Mouse (Mus musculus): ENCODE data around the gene Sdccag8. TPM values are rescaled to one million over a fixed set of nuclear protein-coding genes. Genes with fewer than 3 reads are reported as not detected.

Sdccag8 gene
- polyA plus RNA-seq, 1 experiment from 2014 or later = 12.1 TPM

GRCm38 (mm10) chr1:176949320-176949719 is 134.9 kb downstream of the Sdccag8 start:
- WGBS = 87% methylated on average over 6 of the region's 6 CpGs
- Histone ChIP-seq H3K27ac (replicated peaks in 1 of 2; ENCODE audit: control insufficient read depth in 1 of 2, insufficient read depth in 1 of 2, low read depth in 2 of 2, low read length in 2 of 2) (no peak overlapping the region), H3K9ac (ENCODE audit: low read length) (no peak overlapping the region), H3K36me3 (ENCODE audit: control insufficient read depth, insufficient read depth, low read length) (no peaks in the 10 kb centered on the region), H3K9me3 (ENCODE audit: control insufficient read depth, low read length) (no peaks in the 10 kb centered on the region), H3K27me3 (ENCODE audit: control insufficient read depth, insufficient read depth, low read length) (no peaks in the 10 kb centered on the region), H3K4me3 (ENCODE audit: control insufficient read depth in 1 of 2, insufficient read depth in 1 of 2, low read depth in 1 of 2, low read length in 2 of 2) (no peak overlapping the region), H3K4me2 (ENCODE audit: low read length) (no peak overlapping the region), H3K4me1 (ENCODE audit: control insufficient read depth in 2 of 2, insufficient read depth in 2 of 2, low read length in 2 of 2) (no peaks in the 10 kb centered on the region)
- no peak for ATAC-seq (ENCODE audit: insufficient number of reproducible peaks, insufficient read depth, low FRiP score, low read depth)

- WGBS = 83% methylated on average over 6 of the region's 6 CpGs
- Histone ChIP-seq H3K9ac (ENCODE audit: low read length) (no peak overlapping the region), H3K27me3 (ENCODE audit: control insufficient read depth, insufficient read depth, low read length) (no peaks in the 10 kb centered on the region), H3K4me1 (ENCODE audit: control insufficient read depth in 2 of 2, insufficient read depth in 2 of 2, low read length in 2 of 2) (no peaks in the 10 kb centered on the region), H3K4me3 (ENCODE audit: control insufficient read depth in 1 of 2, insufficient read depth in 1 of 2, low read depth in 1 of 2, low read length in 2 of 2) (no peak overlapping the region), H3K4me2 (ENCODE audit: low read length) (no peak overlapping the region), H3K36me3 (ENCODE audit: control insufficient read depth, insufficient read depth, low read length) (no peaks in the 10 kb centered on the region), H3K9me3 (ENCODE audit: control insufficient read depth, low read length) (no peaks in the 10 kb centered on the region), H3K27ac (replicated peaks in 1 of 2; ENCODE audit: control insufficient read depth in 1 of 2, insufficient read depth in 1 of 2, low read depth in 2 of 2, low read length in 2 of 2) (no peak overlapping the region)
- ATAC-seq (ENCODE audit: insufficient number of reproducible peaks, insufficient read depth, low FRiP score, low read depth) = no peak
Observed at GRCm38 (mm10) chr1:176950061-176950460, 135.6 kb downstream of the Sdccag8 start.

GRCm38 (mm10) chr1:176951836-176952235 is 137.4 kb downstream of the Sdccag8 start:
- Histone ChIP-seq H3K9ac (ENCODE audit: low read length) (no peak overlapping the region), H3K4me2 (ENCODE audit: low read length) (no peak overlapping the region), H3K36me3 (ENCODE audit: control insufficient read depth, insufficient read depth, low read length) (no peaks in the 10 kb centered on the region), H3K4me3 (ENCODE audit: control insufficient read depth in 1 of 2, insufficient read depth in 1 of 2, low read depth in 1 of 2, low read length in 2 of 2) (no peak overlapping the region), H3K4me1 (ENCODE audit: control insufficient read depth in 2 of 2, insufficient read depth in 2 of 2, low read length in 2 of 2) (no peaks in the 10 kb centered on the region), H3K27ac (replicated peaks in 1 of 2; ENCODE audit: control insufficient read depth in 1 of 2, insufficient read depth in 1 of 2, low read depth in 2 of 2, low read length in 2 of 2) (no peak overlapping the region), H3K27me3 (ENCODE audit: control insufficient read depth, insufficient read depth, low read length) (no peaks in the 10 kb centered on the region), H3K9me3 (ENCODE audit: control insufficient read depth, low read length) (no peaks in the 10 kb centered on the region)
- 62% methylated on average over 7 of the region's 7 CpGs for WGBS
- no peak for ATAC-seq (ENCODE audit: insufficient number of reproducible peaks, insufficient read depth, low FRiP score, low read depth)

- H3K9ac ChIP-seq (ENCODE audit: low read length) = no peak overlapping the region
- H3K4me1 ChIP-seq (ENCODE audit: control insufficient read depth in 2 of 2, insufficient read depth in 2 of 2, low read length in 2 of 2) = no peaks in the 10 kb centered on the region
- no peak overlapping the region for H3K27ac ChIP-seq (replicated peaks in 1 of 2; ENCODE audit: control insufficient read depth in 1 of 2, insufficient read depth in 1 of 2, low read depth in 2 of 2, low read length in 2 of 2)
- H3K9me3 ChIP-seq (ENCODE audit: control insufficient read depth, low read length) = no peaks in the 10 kb centered on the region
- ATAC-seq (ENCODE audit: insufficient number of reproducible peaks, insufficient read depth, low FRiP score, low read depth) = no peak
- H3K27me3 ChIP-seq (ENCODE audit: control insufficient read depth, insufficient read depth, low read length) = no peaks in the 10 kb centered on the region
- H3K36me3 ChIP-seq (ENCODE audit: control insufficient read depth, insufficient read depth, low read length) = no peaks in the 10 kb centered on the region
- 74% methylated on average over 2 of the region's 2 CpGs for WGBS
- no peak overlapping the region for H3K4me2 ChIP-seq (ENCODE audit: low read length)
- no peak overlapping the region for H3K4me3 ChIP-seq (ENCODE audit: control insufficient read depth in 1 of 2, insufficient read depth in 1 of 2, low read depth in 1 of 2, low read length in 2 of 2)
Observed at GRCm38 (mm10) chr1:176958311-176958710, 143.9 kb downstream of the Sdccag8 start.

- Histone ChIP-seq H3K36me3 (ENCODE audit: control insufficient read depth, insufficient read depth, low read length) (no peaks in the 10 kb centered on the region), H3K4me1 (ENCODE audit: control insufficient read depth in 2 of 2, insufficient read depth in 2 of 2, low read length in 2 of 2) (no peaks in the 10 kb centered on the region), H3K27ac (replicated peaks in 1 of 2; ENCODE audit: control insufficient read depth in 1 of 2, insufficient read depth in 1 of 2, low read depth in 2 of 2, low read length in 2 of 2) (no peak overlapping the region), H3K4me3 (ENCODE audit: control insufficient read depth in 1 of 2, insufficient read depth in 1 of 2, low read depth in 1 of 2, low read length in 2 of 2) (no peak overlapping the region), H3K9ac (ENCODE audit: low read length) (no peak overlapping the region), H3K4me2 (ENCODE audit: low read length) (no peak overlapping the region), H3K9me3 (ENCODE audit: control insufficient read depth, low read length) (no peaks in the 10 kb centered on the region), H3K27me3 (ENCODE audit: control insufficient read depth, insufficient read depth, low read length) (no peaks in the 10 kb centered on the region)
- WGBS = 94% methylated on average over 10 of the region's 10 CpGs
- ATAC-seq (ENCODE audit: insufficient number of reproducible peaks, insufficient read depth, low FRiP score, low read depth) = no peak
Observed at GRCm38 (mm10) chr1:176961716-176962115, 147.3 kb downstream of the Sdccag8 start.

- Histone ChIP-seq H3K36me3 (ENCODE audit: control insufficient read depth, insufficient read depth, low read length) (no peaks in the 10 kb centered on the region), H3K27ac (replicated peaks in 1 of 2; ENCODE audit: control insufficient read depth in 1 of 2, insufficient read depth in 1 of 2, low read depth in 2 of 2, low read length in 2 of 2) (no peak overlapping the region), H3K9me3 (ENCODE audit: control insufficient read depth, low read length) (no peaks in the 10 kb centered on the region), H3K4me2 (ENCODE audit: low read length) (no peak overlapping the region), H3K4me1 (ENCODE audit: control insufficient read depth in 2 of 2, insufficient read depth in 2 of 2, low read length in 2 of 2) (no peaks in the 10 kb centered on the region), H3K9ac (ENCODE audit: low read length) (no peak overlapping the region), H3K4me3 (ENCODE audit: control insufficient read depth in 1 of 2, insufficient read depth in 1 of 2, low read depth in 1 of 2, low read length in 2 of 2) (no peak overlapping the region), H3K27me3 (ENCODE audit: control insufficient read depth, insufficient read depth, low read length) (no peaks in the 10 kb centered on the region)
- ATAC-seq (ENCODE audit: insufficient number of reproducible peaks, insufficient read depth, low FRiP score, low read depth) = no peak
- WGBS = 88% methylated on average over 5 of the region's 5 CpGs
Observed at GRCm38 (mm10) chr1:176962894-176963293, 148.4 kb downstream of the Sdccag8 start.

- H3K9ac ChIP-seq (ENCODE audit: low read length) = no peak overlapping the region
- no peak for ATAC-seq (ENCODE audit: insufficient number of reproducible peaks, insufficient read depth, low FRiP score, low read depth)
- no peaks in the 10 kb centered on the region for H3K27me3 ChIP-seq (ENCODE audit: control insufficient read depth, insufficient read depth, low read length)
- WGBS = 77% methylated on average over 3 of the region's 3 CpGs
- H3K9me3 ChIP-seq (ENCODE audit: control insufficient read depth, low read length) = no peaks in the 10 kb centered on the region
- no peak overlapping the region for H3K4me3 ChIP-seq (ENCODE audit: control insufficient read depth in 1 of 2, insufficient read depth in 1 of 2, low read depth in 1 of 2, low read length in 2 of 2)
- no peak overlapping the region for H3K4me2 ChIP-seq (ENCODE audit: low read length)
- H3K36me3 ChIP-seq (ENCODE audit: control insufficient read depth, insufficient read depth, low read length) = no peaks in the 10 kb centered on the region
- H3K27ac ChIP-seq (replicated peaks in 1 of 2; ENCODE audit: control insufficient read depth in 1 of 2, insufficient read depth in 1 of 2, low read depth in 2 of 2, low read length in 2 of 2) = no peak overlapping the region
- H3K4me1 ChIP-seq (ENCODE audit: control insufficient read depth in 2 of 2, insufficient read depth in 2 of 2, low read length in 2 of 2) = no peaks in the 10 kb centered on the region
Observed at GRCm38 (mm10) chr1:176967299-176967698, 152.8 kb downstream of the Sdccag8 start.

- H3K27ac ChIP-seq (replicated peaks in 1 of 2; ENCODE audit: control insufficient read depth in 1 of 2, insufficient read depth in 1 of 2, low read depth in 2 of 2, low read length in 2 of 2) = no peak overlapping the region
- no peaks in the 10 kb centered on the region for H3K36me3 ChIP-seq (ENCODE audit: control insufficient read depth, insufficient read depth, low read length)
- no peak overlapping the region for H3K4me2 ChIP-seq (ENCODE audit: low read length)
- H3K4me3 ChIP-seq (ENCODE audit: control insufficient read depth in 1 of 2, insufficient read depth in 1 of 2, low read depth in 1 of 2, low read length in 2 of 2) = no peak overlapping the region
- H3K9me3 ChIP-seq (ENCODE audit: control insufficient read depth, low read length) = no peaks in the 10 kb centered on the region
- H3K9ac ChIP-seq (ENCODE audit: low read length) = no peak overlapping the region
- no peaks in the 10 kb centered on the region for H3K4me1 ChIP-seq (ENCODE audit: control insufficient read depth in 2 of 2, insufficient read depth in 2 of 2, low read length in 2 of 2)
- no peak for ATAC-seq (ENCODE audit: insufficient number of reproducible peaks, insufficient read depth, low FRiP score, low read depth)
- no peaks in the 10 kb centered on the region for H3K27me3 ChIP-seq (ENCODE audit: control insufficient read depth, insufficient read depth, low read length)
- WGBS = 82% methylated on average over 16 of the region's 16 CpGs
Observed at GRCm38 (mm10) chr1:176970635-176971478, 156.4 kb downstream of the Sdccag8 start.
